Mouse (Mus musculus) hindbrain, embryonic 16.5 days (tissue): ENCODE data around the gene Exosc10. TPM values are rescaled to one million over a fixed set of nuclear protein-coding genes. Genes with fewer than 3 reads are reported as not detected.

Experiments
- ATAC-seq: fragments of 200-750 bp; cut with Nextera tagmentation; 2 replicates; pipeline ENCODE4 v1.8.0; 2017; ENCODE audit warnings: moderate TSS enrichment, moderate library complexity
- H3K27ac ChIP-seq: fragments of 300-500 bp; sonication (generic); 2 replicates; pipeline ENCODE4 v1.5.1; 2014; ENCODE audit warnings: low read depth, mild to moderate bottlenecking, control low read depth, low read length, moderate library complexity
- H3K27me3 ChIP-seq: fragments of 300-500 bp; sonication (generic); replicated peaks from 2 replicates; pipeline ENCODE4 v1.6.1; 2014; ENCODE audit warnings: low read length; ENCODE audit not compliant: control insufficient read depth, insufficient read depth
- H3K36me3 ChIP-seq: fragments of 300-500 bp; sonication (generic); 2 replicates; pipeline ENCODE4 v1.6.1; 2014; ENCODE audit warnings: mild to moderate bottlenecking, low read length, moderate library complexity, mixed read lengths; ENCODE audit not compliant: control insufficient read depth, insufficient read depth
- H3K4me1 ChIP-seq: fragments of 300-500 bp; sonication (generic); 2 replicates; pipeline ENCODE4 v1.6.1; 2014; ENCODE audit warnings: low read depth, low read length; ENCODE audit not compliant: control insufficient read depth, insufficient read depth
- H3K4me2 ChIP-seq: fragments of 300-500 bp; sonication (generic); 2 replicates; pipeline ENCODE4 v1.6.1; 2014; ENCODE audit warnings: mild to moderate bottlenecking, low read length, control low read depth, moderate library complexity
- H3K4me3 ChIP-seq: fragments of 300-500 bp; sonication (generic); 2 replicates; pipeline ENCODE4 v1.5.1; 2014; ENCODE audit warnings: mild to moderate bottlenecking, low read length, control low read depth, moderate library complexity
- H3K9ac ChIP-seq: fragments of 300-500 bp; sonication (generic); 2 replicates; pipeline ENCODE4 v1.6.1; 2014; ENCODE audit warnings: low read depth, mild to moderate bottlenecking, control low read depth, low read length, moderate library complexity
- H3K9me3 ChIP-seq: fragments of 300-500 bp; sonication (generic); 2 replicates; pipeline ENCODE4 v1.6.1; 2014; ENCODE audit warnings: mild to moderate bottlenecking, low read length, moderate library complexity; ENCODE audit not compliant: control insufficient read depth
- WGBS: fragments of 180-500 bp; shearing (Covaris S2); extraction: QIAGEN DNeasy Blood & Tissue Kit; methylation state at CpG from one replicate; pipeline ENCODE4 v1.1.7; 2014; 5-methylcytosine and 5-hydroxymethylcytosine counted together
- polyA plus RNA-seq: library from polyadenylated mRNA; unstranded; fragments of >200 nt; fragmentation: Nextera tagmentation; extraction: Ambion mirVana; gene quantifications from 2 replicates; pipeline ENCODE4 v1.2.1, GENCODE M21; 2015

The Exosc10 gene
- polyA plus RNA-seq, 1 experiment from 2014 or later = 84.8 TPM

GRCm38 (mm10) chr4:148527158-148527910 is 30.9 kb upstream of the Exosc10 start:
- H3K27ac ChIP-seq = no peak overlapping the region
- H3K27me3 ChIP-seq = no peaks in the 10 kb centered on the region
- 91% methylated on average over 10 of the region's 10 CpGs for WGBS
- H3K4me2 ChIP-seq = no peak overlapping the region
- H3K4me1 ChIP-seq = no peaks in the 10 kb centered on the region
- no peaks in the 10 kb centered on the region for H3K9me3 ChIP-seq
- no peak overlapping the region for H3K4me3 ChIP-seq
- H3K9ac ChIP-seq = no peak overlapping the region
- ATAC-seq = no peak
- H3K36me3 ChIP-seq = peaks cover 49% of the 10 kb centered on the region

DNA sequence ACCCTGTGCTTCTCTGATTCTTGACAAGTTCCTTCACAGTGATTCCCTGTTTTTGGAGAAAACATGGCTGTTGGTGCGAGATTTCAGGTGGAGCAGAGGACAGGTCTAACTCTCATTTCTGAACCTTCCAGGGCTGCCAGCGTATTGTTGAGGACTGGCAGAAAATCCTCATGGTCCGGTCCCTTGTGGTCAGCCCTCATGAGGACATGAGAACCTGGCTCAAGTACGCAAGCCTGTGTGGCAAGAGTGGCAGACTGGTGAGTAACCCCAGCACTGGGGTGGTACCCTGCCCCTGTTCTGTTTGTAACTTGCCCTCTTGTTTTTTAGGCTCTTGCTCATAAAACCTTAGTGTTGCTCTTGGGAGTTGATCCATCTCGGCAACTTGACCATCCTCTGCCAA is 27.9 kb upstream of the Exosc10 start:
- H3K4me2 ChIP-seq = no peak overlapping the region
- no peaks in the 10 kb centered on the region for H3K27me3 ChIP-seq
- H3K36me3 ChIP-seq = peaks cover 64% of the 10 kb centered on the region
- WGBS = 94% methylated on average over 5 of the region's 5 CpGs
- no peaks in the 10 kb centered on the region for H3K4me1 ChIP-seq
- H3K27ac ChIP-seq = no peak overlapping the region
- H3K9me3 ChIP-seq = no peaks in the 10 kb centered on the region
- H3K4me3 ChIP-seq = no peak overlapping the region
- no peak overlapping the region for H3K9ac ChIP-seq
- no peak for ATAC-seq

DNA sequence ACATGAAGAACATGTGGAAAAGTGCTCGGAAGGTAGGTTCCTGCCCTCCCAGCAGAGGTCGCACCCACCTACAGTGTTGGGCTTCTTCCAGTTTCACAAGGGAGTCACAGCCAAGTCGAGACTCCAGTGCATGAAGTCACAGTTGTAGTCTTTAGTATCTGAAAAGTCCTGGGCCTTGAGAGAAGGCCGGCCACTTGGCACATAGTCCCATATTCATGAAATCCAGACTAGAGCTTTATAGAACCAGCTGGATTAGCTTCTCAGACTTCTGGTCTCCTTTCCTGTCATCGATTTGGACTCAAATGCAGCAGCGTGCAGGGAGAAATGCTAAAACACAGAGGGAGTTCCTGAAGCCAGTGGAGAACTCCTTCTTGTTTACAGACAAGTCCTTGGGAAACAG is 27.5 kb upstream of the Exosc10 start:
- H3K36me3 ChIP-seq = peaks cover 59% of the 10 kb centered on the region
- no peak overlapping the region for H3K27ac ChIP-seq
- no peaks in the 10 kb centered on the region for H3K4me1 ChIP-seq
- H3K9me3 ChIP-seq = no peaks in the 10 kb centered on the region
- no peak for ATAC-seq
- WGBS = 86% methylated on average over 6 of the region's 6 CpGs
- no peaks in the 10 kb centered on the region for H3K27me3 ChIP-seq
- no peak overlapping the region for H3K9ac ChIP-seq
- no peak overlapping the region for H3K4me3 ChIP-seq
- no peak overlapping the region for H3K4me2 ChIP-seq

- ATAC-seq = no peak
- no peak overlapping the region for H3K27ac ChIP-seq
- no peak overlapping the region for H3K4me2 ChIP-seq
- peaks cover 56% of the 10 kb centered on the region for H3K36me3 ChIP-seq
- H3K9me3 ChIP-seq = no peaks in the 10 kb centered on the region
- no peak overlapping the region for H3K4me3 ChIP-seq
- H3K9ac ChIP-seq = no peak overlapping the region
- 59% methylated on average over 4 of the region's 4 CpGs for WGBS
- no peaks in the 10 kb centered on the region for H3K4me1 ChIP-seq
- no peaks in the 10 kb centered on the region for H3K27me3 ChIP-seq
These were observed 26.9 kb upstream of the Exosc10 start for GRCm38 (mm10) chr4:148531341-148531740.

DNA sequence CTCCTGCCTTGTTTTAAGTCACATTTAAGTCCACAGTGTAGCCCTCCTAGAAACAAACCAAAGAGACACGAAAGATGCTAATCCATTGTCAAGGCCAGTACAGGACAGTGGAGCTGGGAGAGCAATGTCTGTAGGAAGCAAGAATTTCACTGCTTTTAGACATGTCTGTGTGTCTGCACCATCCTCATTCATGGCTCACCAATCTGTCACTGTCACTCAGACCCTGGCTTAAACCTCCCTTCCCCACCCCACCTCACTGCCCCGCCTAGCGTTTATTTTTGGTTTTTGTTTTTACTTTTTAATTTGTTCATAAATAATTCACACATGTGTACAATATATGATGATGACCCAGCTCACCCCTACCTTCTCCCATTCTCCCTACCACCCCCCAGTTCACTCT is 25.7 kb upstream of the Exosc10 start:
- no peaks in the 10 kb centered on the region for H3K4me1 ChIP-seq
- no peak for ATAC-seq
- no peak overlapping the region for H3K4me3 ChIP-seq
- H3K9me3 ChIP-seq = no peaks in the 10 kb centered on the region
- no peak overlapping the region for H3K9ac ChIP-seq
- H3K27ac ChIP-seq = no peak overlapping the region
- no peaks in the 10 kb centered on the region for H3K27me3 ChIP-seq
- WGBS = 81% methylated on average over 3 of the region's 3 CpGs
- H3K36me3 ChIP-seq = peaks cover 60% of the 10 kb centered on the region
- H3K4me2 ChIP-seq = no peak overlapping the region

DNA sequence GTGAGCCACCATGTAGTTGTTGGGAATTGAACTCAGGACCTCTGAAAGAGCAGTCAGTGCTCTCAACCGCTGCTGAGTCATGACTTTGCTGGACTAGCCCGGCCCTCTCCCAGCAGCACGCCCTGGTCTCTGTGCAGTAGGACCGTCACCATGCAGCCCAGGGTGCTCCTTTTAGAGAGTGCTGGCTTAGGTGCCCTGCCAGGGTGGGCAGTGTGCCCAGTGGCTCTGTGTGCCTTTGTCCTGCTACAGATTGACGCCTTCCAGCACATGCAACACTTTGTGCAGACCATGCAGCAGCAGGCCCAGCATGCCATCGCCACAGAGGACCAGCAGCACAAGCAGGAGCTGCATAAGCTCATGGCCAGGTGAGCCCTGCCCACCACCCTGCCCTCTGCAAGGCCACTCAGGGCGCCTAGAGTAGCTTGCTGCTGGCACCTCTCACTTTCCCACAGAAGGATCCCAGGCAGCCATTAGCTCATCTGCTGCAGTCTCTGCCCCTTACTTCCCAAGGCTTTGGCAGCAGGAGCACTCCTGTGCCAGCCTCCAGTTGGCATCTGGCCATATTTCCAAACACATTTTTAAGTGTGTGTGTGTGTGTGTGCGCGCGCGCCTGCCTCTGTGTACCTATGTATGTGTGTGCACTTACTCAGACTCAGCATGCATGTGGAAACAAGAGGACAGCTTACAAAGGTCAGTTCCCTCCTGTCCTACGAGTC is 24.5 kb upstream of the Exosc10 start:
- WGBS = 77% methylated on average over 12 of the region's 12 CpGs
- no peak overlapping the region for H3K4me3 ChIP-seq
- H3K9me3 ChIP-seq = no peaks in the 10 kb centered on the region
- peak; percentile 89 for ATAC-seq
- no peaks in the 10 kb centered on the region for H3K27me3 ChIP-seq
- H3K4me1 ChIP-seq = no peaks in the 10 kb centered on the region
- H3K27ac ChIP-seq = no peak overlapping the region
- H3K9ac ChIP-seq = no peak overlapping the region
- peaks cover 64% of the 10 kb centered on the region for H3K36me3 ChIP-seq
- no peak overlapping the region for H3K4me2 ChIP-seq

GRCm38 (mm10) chr4:148535876-148536275 is 22.4 kb upstream of the Exosc10 start:
- 78% methylated on average over 3 of the region's 3 CpGs for WGBS

DNA sequence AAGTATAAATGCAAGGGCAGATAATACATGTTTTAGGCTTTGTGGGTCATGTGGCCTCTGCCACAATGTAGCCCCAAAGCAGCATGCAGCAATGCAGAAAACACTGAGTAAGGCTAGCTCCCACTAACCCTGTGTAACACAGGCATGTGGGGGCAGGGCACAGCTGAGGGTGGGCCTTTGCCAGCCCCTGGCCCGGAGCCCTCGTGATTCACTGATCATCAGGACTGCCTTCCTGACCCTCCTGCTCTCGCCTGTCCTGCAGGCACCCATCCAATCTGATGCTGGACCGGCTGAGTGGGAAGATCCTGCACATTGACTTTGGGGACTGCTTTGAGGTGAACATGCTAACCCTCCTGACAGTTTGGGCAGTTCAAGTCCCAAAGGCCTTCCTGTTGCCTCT is 9.1 kb upstream of the Exosc10 start:
- no peaks in the 10 kb centered on the region for H3K27me3 ChIP-seq
- H3K9me3 ChIP-seq = no peaks in the 10 kb centered on the region
- H3K27ac ChIP-seq = no peak overlapping the region
- H3K4me2 ChIP-seq = no peak overlapping the region
- no peak overlapping the region for H3K4me3 ChIP-seq
- H3K4me1 ChIP-seq = no peaks in the 10 kb centered on the region
- WGBS = 88% methylated on average over 4 of the region's 4 CpGs
- peaks cover 66% of the 10 kb centered on the region for H3K36me3 ChIP-seq
- ATAC-seq = no peak
- H3K9ac ChIP-seq = no peak overlapping the region

More at GRCm38 (mm10) chr4:148535876-148536275, 22.4 kb upstream of the Exosc10 start:
- Histone ChIP-seq H3K9ac (no peak overlapping the region), H3K4me3 (no peak overlapping the region), H3K9me3 (no peaks in the 10 kb centered on the region), H3K27me3 (no peaks in the 10 kb centered on the region), H3K27ac (no peak overlapping the region), H3K36me3 (peaks cover 71% of the 10 kb centered on the region), H3K4me1 (no peaks in the 10 kb centered on the region), H3K4me2 (no peak overlapping the region)
- no peak for ATAC-seq

DNA sequence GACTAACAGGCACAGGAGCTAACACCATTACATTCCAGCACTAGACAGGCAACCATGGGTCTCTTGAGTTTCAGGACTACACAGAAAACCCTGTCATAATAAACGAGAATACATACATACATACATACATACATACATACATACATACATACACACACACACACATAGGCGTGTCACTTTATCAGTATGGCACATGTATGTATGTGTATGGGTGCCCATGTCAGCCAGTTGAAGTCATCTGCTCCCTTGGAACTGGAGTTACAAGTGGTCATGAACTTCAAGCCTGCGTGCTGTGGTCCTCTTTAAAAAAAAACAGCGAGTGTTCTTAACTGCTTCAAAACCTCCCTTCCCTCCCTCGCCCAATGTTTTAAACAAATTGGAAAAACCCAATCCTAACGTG is 463 bp upstream of the Exosc10 start:
- peak overlapping the region; percentile 91 for H3K4me3 ChIP-seq
- H3K36me3 ChIP-seq = peaks cover 44% of the 10 kb centered on the region
- H3K9ac ChIP-seq = peak overlapping the region; percentile 97
- no peaks in the 10 kb centered on the region for H3K27me3 ChIP-seq
- peak; percentile 40 for ATAC-seq
- WGBS = 34% methylated on average over 6 of the region's 6 CpGs
- peaks cover 8% of the 10 kb centered on the region for H3K4me1 ChIP-seq
- no peaks in the 10 kb centered on the region for H3K9me3 ChIP-seq
- H3K27ac ChIP-seq = peak overlapping the region; percentile 98
- peak overlapping the region; percentile 86 for H3K4me2 ChIP-seq
